Mouse (Mus musculus) intestine, embryonic 16.5 days (tissue): Measurements from ENCODE around the gene Igf2bp2. TPM values are rescaled to one million over a fixed set of nuclear protein-coding genes. Genes with fewer than 3 reads are reported as not detected.

Experiments
- ATAC-seq: fragments of 200-750 bp; cut with Nextera tagmentation; 2 replicates; pipeline ENCODE4 v1.8.0; 2017; ENCODE audit warnings: moderate TSS enrichment, moderate library complexity
- H3K27ac ChIP-seq: fragments of 300-500 bp; sonication (generic); 2 replicates; pipeline ENCODE4 v1.5.1; 2014; ENCODE audit warnings: mild to moderate bottlenecking, low read length
- H3K27me3 ChIP-seq: fragments of 300-500 bp; sonication (generic); replicated peaks from 2 replicates; pipeline ENCODE4 v1.6.1; 2014; ENCODE audit warnings: low read length, control low read depth, mixed read lengths; ENCODE audit not compliant: control insufficient read depth, insufficient read depth
- H3K36me3 ChIP-seq: fragments of 300-500 bp; sonication (generic); 2 replicates; pipeline ENCODE4 v1.6.1; 2014; ENCODE audit warnings: low read length, control low read depth; ENCODE audit not compliant: control insufficient read depth, insufficient read depth
- H3K4me1 ChIP-seq: fragments of 300-500 bp; sonication (generic); 2 replicates; pipeline ENCODE4 v1.6.1; 2014; ENCODE audit warnings: low read length, control low read depth, mixed read lengths; ENCODE audit not compliant: control insufficient read depth, insufficient read depth
- H3K4me2 ChIP-seq: fragments of 300-500 bp; sonication (generic); 2 replicates; pipeline ENCODE4 v1.6.1; 2014; ENCODE audit warnings: low read depth, low read length, control low read depth
- H3K4me3 ChIP-seq: fragments of 300-500 bp; sonication (generic); 2 replicates; pipeline ENCODE4 v1.5.1; 2014; ENCODE audit warnings: mild to moderate bottlenecking, low read length
- H3K9ac ChIP-seq: fragments of 300-500 bp; sonication (generic); 2 replicates; pipeline ENCODE4 v1.6.1; 2014; ENCODE audit warnings: low read depth, low read length
- H3K9me3 ChIP-seq: fragments of 300-500 bp; sonication (generic); 2 replicates; pipeline ENCODE4 v1.6.1; 2016; ENCODE audit warnings: low read length, control low read depth; ENCODE audit not compliant: control insufficient read depth
- WGBS: fragments of 180-500 bp; shearing (Covaris S2); extraction: QIAGEN DNeasy Blood & Tissue Kit; methylation state at CpG from one replicate; pipeline ENCODE4 v1.1.7; 2014; 5-methylcytosine and 5-hydroxymethylcytosine counted together
- polyA plus RNA-seq: library from polyadenylated mRNA; unstranded; fragments of >200 nt; fragmentation: Nextera tagmentation; extraction: Ambion mirVana; gene quantifications from 2 replicates; pipeline ENCODE4 v1.2.1, GENCODE M21; 2015

Igf2bp2 gene
- polyA plus RNA-seq, 1 experiment from 2014 or later = 97.7 TPM

DNA sequence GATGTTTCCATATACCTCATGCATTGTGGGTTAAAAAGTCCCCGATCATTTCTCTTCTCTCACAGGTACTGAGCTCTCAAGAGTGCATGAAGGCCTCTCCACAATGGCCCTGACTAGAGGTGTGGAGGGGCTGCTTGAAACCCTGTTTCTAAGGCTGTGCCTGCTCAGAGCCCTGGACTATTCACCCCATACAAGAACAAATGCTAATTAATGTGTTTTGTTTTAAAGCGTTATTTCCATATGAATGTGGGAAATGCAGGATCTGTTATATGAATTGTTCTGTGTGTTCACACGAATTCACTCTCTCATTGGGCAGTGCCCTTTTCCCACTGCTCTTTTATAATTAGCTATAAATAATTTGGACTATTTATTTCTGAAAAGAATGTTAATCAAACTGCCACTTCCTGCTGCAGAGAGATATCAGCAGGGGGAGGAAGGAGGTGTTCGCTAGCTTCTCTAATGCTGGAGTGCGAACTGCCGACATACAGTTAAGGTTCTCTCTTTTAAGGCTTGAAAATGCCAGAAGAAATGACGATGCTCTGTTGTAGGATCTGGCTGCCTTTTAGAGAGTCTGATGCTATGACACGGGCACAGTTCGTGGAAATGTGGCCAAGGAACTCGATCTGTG lies 116.2 kb downstream of the Igf2bp2 start:
- Histone ChIP-seq H3K4me1 (no peaks in the 10 kb centered on the region), H3K4me3 (no peak overlapping the region), H3K27ac (no peak overlapping the region), H3K4me2 (no peak overlapping the region), H3K36me3 (peaks cover 10% of the 10 kb centered on the region; the same call in 1 of the 2 replicates), H3K9ac (no peak overlapping the region), H3K27me3 (no peaks in the 10 kb centered on the region), H3K9me3 (no peaks in the 10 kb centered on the region)
- ATAC-seq = no peak
- WGBS = 89% methylated on average over 10 of the region's 10 CpGs

DNA sequence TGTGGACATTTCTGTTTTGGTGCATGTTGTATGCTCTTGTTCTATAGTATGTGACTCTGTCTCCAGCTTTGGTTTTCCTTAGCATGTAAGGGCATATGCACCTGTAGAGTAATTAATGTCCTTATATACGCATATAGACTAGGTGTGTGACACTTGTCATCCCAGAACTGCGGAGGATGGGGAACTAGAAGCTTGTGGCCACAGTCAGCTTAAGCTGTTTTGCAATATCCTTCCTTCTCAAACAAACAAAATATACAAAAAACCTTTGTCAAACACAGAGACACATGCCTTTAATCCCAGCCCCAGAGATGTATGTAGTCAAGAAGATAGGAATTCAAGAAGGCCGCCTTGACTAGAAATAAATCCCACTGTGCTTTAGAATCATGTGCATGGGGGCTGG lies 117.2 kb downstream of the Igf2bp2 start:
- no peak overlapping the region for H3K4me2 ChIP-seq
- ATAC-seq = no peak
- no peaks in the 10 kb centered on the region for H3K27me3 ChIP-seq
- no peaks in the 10 kb centered on the region for H3K4me1 ChIP-seq
- H3K27ac ChIP-seq = no peak overlapping the region
- 95% methylated on average over 3 of the region's 3 CpGs for WGBS
- no peaks in the 10 kb centered on the region for H3K9me3 ChIP-seq
- peaks cover 10% of the 10 kb centered on the region; the same call in 1 of the 2 replicates for H3K36me3 ChIP-seq
- H3K4me3 ChIP-seq = no peak overlapping the region
- no peak overlapping the region for H3K9ac ChIP-seq

DNA sequence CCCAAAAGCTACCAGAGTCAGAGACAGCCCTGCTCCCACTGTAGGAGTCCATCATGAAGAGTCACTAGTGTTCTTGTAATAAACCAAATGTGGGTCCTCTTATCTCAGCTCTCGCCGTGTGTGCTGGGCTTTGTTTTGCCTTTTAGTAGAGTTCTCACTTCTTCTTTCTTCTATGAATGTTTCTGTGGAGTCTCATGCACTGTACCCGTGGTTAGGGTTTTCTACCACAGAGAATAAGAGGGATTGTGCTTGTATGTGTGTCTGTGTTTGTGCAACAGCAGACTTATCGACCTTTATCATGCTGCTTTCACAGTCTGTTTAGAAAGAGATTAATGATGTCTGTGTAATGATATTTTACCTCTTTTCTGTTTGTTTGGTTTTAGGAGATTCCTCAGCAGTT lies 119.3 kb downstream of the Igf2bp2 start:
- H3K4me1 ChIP-seq = no peaks in the 10 kb centered on the region
- no peak for ATAC-seq
- no peaks in the 10 kb centered on the region for H3K27me3 ChIP-seq
- H3K4me3 ChIP-seq = no peak overlapping the region
- H3K27ac ChIP-seq = no peak overlapping the region
- WGBS = 70% methylated on average over 4 of the region's 4 CpGs
- 0 out of 2 replicates have a peak, but pooled peaks cover 10% of the 10 kb centered on the region for H3K36me3 ChIP-seq
- H3K9ac ChIP-seq = no peak overlapping the region
- no peak overlapping the region for H3K4me2 ChIP-seq
- H3K9me3 ChIP-seq = no peaks in the 10 kb centered on the region

DNA sequence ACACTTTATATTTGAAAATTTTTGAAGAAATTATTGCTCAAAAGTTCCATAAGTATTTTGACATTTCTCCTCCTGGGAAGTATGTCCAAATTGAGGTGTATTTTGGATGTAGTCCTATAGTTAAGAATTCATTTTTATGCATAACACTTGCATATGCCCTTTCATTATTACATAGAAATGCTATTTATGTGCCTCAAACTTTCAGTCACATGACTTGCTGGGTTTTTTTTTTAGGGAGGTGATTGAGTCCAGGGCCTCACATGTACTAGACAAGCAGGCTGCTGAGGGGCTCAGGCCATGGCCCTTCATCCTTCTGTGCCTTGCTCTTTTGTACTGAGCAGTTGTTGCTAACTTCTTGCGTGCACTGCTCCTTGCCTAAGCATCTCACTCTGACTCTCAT lies 123.1 kb downstream of the Igf2bp2 start:
- H3K9ac ChIP-seq = no peak overlapping the region
- H3K27ac ChIP-seq = no peak overlapping the region
- H3K4me2 ChIP-seq = no peak overlapping the region
- H3K4me1 ChIP-seq = no peaks in the 10 kb centered on the region
- no peaks in the 10 kb centered on the region for H3K27me3 ChIP-seq
- 0 out of 2 replicates have a peak, but pooled peaks cover 11% of the 10 kb centered on the region for H3K36me3 ChIP-seq
- WGBS = 95% methylated on average over 1 of the region's 1 CpGs
- H3K4me3 ChIP-seq = no peak overlapping the region
- no peaks in the 10 kb centered on the region for H3K9me3 ChIP-seq
- no peak for ATAC-seq

DNA sequence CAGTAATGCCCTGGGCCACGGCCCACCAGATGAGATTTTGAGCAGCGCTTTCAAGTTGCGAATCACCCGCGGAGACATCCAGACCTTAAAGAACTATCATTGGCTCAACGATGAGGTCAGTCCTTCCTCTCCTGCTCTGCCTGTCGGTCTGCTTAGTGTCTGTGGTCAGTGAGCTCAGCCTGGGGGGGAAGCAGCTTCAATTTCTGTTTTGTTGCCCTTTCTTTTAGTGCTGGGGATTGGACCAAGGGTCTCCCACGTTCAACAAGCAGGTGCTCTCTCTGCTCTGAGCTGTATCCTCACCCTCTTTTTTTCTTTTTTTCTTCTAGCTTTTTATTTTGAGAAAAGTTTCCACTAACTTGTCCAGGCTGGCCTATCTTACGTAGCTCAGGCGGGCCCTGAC lies 124.5 kb downstream of the Igf2bp2 start:
- no peak overlapping the region for H3K9ac ChIP-seq
- ATAC-seq = no peak
- no peaks in the 10 kb centered on the region for H3K27me3 ChIP-seq
- 92% methylated on average over 10 of the region's 10 CpGs for WGBS
- H3K9me3 ChIP-seq = no peaks in the 10 kb centered on the region
- H3K36me3 ChIP-seq = 0 out of 2 replicates have a peak, but pooled peaks cover 3% of the 10 kb centered on the region
- no peaks in the 10 kb centered on the region for H3K4me1 ChIP-seq
- no peak overlapping the region for H3K4me3 ChIP-seq
- H3K4me2 ChIP-seq = no peak overlapping the region
- no peak overlapping the region for H3K27ac ChIP-seq

DNA sequence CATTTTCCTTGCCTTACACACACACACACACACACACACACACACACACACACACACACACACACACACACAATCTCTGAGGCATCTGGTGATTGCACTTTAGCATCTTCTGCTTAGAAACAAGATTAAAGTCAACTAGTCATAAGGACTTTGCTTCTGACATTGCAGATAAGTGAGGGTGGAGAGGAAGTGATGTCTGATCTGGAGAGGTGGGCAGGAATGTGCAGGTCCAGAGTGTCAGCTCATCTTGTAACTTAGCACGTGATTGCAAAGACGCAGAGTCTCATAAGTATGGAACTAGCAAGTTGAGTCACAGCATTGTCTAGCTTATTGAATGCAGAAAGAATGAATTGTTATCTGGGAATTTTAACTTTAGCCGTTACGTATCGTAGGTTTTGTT lies 135.6 kb downstream of the Igf2bp2 start:
- 90% methylated on average over 5 of the region's 5 CpGs for WGBS
- H3K4me1 ChIP-seq = no peaks in the 10 kb centered on the region
- H3K27me3 ChIP-seq = no peaks in the 10 kb centered on the region
- peaks cover 5% of the 10 kb centered on the region for H3K36me3 ChIP-seq
- H3K27ac ChIP-seq = 0 out of 2 replicates have a peak overlapping the region, but pooled peaks have one; percentile 16
- ATAC-seq = peak; percentile 68; the same call in 1 of the 2 replicates
- no peak overlapping the region for H3K9ac ChIP-seq
- H3K4me2 ChIP-seq = no peak overlapping the region
- no peak overlapping the region for H3K4me3 ChIP-seq
- H3K9me3 ChIP-seq = no peaks in the 10 kb centered on the region

DNA sequence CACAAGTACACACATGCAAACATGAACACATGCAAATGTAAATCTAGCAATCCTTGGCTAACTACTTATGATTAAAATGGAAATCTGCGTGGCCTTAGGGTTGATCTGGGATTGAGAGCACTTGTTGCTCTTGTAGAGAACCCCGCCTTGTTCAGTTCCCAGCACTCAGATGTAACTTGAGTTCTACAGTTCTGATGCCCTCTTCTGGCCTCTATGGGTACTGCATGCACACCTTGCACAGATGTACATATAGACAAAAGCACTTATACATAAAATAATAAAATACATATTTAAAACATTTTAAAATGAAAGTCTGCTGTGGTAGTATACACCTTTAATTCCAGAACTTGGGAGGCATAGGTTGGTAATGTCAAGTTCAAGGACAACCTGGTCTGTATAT lies 141.0 kb downstream of the Igf2bp2 start:
- no peaks in the 10 kb centered on the region for H3K27me3 ChIP-seq
- H3K36me3 ChIP-seq = peaks cover 10% of the 10 kb centered on the region
- no peak for ATAC-seq
- no peak overlapping the region for H3K27ac ChIP-seq
- H3K9me3 ChIP-seq = peaks cover 5% of the 10 kb centered on the region
- H3K9ac ChIP-seq = no peak overlapping the region
- H3K4me3 ChIP-seq = no peak overlapping the region
- H3K4me2 ChIP-seq = no peak overlapping the region
- H3K4me1 ChIP-seq = no peaks in the 10 kb centered on the region
- 99% methylated on average over 2 of the region's 2 CpGs for WGBS

DNA sequence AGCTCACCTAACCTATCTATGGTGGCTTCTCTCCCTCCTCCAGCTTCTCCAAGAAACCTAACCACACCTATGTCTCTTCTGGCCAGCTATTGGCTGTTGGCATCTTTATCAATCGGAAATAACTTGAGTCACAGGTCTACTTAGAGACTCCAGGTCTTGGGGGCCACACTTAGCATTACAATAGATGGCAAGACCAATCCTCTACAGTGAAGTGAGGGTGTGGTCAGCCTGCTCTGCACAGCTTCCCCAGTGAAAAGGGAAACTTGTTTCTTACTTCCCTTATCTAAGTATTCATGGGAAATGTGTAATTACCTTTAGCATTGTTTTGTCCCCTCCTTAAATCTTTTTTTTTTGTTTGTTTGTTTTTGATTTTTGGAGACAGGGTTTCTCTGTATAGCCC lies 147.5 kb downstream of the Igf2bp2 start:
- no peak overlapping the region for H3K4me2 ChIP-seq
- peaks cover under 1% of the 10 kb centered on the region; the same call in 1 of the 2 replicates for H3K4me1 ChIP-seq
- no peak for ATAC-seq
- H3K27me3 ChIP-seq = no peaks in the 10 kb centered on the region
- peaks cover 3% of the 10 kb centered on the region for H3K36me3 ChIP-seq
- 93% methylated on average over 1 of the region's 1 CpGs for WGBS
- no peak overlapping the region for H3K9ac ChIP-seq
- no peaks in the 10 kb centered on the region for H3K9me3 ChIP-seq
- no peak overlapping the region for H3K4me3 ChIP-seq
- H3K27ac ChIP-seq = no peak overlapping the region

DNA sequence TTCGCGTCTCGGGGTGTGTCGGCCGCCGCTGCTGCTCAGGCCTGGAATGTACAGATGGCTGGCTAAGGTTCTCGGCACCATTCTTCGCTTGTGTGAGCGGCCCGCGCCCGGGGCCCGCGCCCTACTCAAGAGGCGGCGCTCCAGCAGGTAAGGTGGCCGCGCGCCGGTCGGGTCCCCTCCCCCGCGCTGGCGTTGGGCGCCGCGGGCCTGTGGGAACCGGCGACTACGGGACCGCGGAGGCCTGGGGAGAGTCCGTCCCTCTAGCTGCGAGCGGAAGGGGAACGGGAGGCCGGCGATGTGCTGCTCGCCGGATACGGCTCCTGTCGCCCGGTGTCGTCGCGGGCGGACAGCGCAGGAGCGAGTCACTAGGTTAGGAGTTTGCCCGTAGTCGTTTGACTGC lies 153.5 kb downstream of the Igf2bp2 start:
- no peaks in the 10 kb centered on the region for H3K27me3 ChIP-seq
- H3K27ac ChIP-seq = peak overlapping the region; percentile 73
- H3K9ac ChIP-seq = peak overlapping the region; percentile 94
- ATAC-seq = peak; percentile 81
- H3K4me2 ChIP-seq = peak overlapping the region; percentile 67
- WGBS = under 1% methylated on average over 50 of the region's 51 CpGs
- peaks cover 7% of the 10 kb centered on the region for H3K4me1 ChIP-seq
- peak overlapping the region; percentile 99 for H3K4me3 ChIP-seq
- H3K36me3 ChIP-seq = no peaks in the 10 kb centered on the region
- H3K9me3 ChIP-seq = no peaks in the 10 kb centered on the region
